Mouse (Mus musculus) naive thymus-derived CD4-positive, alpha-beta T cell, adult 2 months (primary cell): ENCODE data around the gene Trub2.
A peak's percentile ranks its signal among the peaks of the same experiment; 100 is the strongest.

Experiments used
- DNase-seq: peaks from one replicate; pipeline ENCODE4 v3.0.0-alpha.2; 2011; ENCODE audit warnings: low read depth

Trub2 gene

GRCm38 (mm10) chr2:29773323-29773722 lies 15.0 kb downstream of the Trub2 start:
- DNase-seq = no peak

DNA sequence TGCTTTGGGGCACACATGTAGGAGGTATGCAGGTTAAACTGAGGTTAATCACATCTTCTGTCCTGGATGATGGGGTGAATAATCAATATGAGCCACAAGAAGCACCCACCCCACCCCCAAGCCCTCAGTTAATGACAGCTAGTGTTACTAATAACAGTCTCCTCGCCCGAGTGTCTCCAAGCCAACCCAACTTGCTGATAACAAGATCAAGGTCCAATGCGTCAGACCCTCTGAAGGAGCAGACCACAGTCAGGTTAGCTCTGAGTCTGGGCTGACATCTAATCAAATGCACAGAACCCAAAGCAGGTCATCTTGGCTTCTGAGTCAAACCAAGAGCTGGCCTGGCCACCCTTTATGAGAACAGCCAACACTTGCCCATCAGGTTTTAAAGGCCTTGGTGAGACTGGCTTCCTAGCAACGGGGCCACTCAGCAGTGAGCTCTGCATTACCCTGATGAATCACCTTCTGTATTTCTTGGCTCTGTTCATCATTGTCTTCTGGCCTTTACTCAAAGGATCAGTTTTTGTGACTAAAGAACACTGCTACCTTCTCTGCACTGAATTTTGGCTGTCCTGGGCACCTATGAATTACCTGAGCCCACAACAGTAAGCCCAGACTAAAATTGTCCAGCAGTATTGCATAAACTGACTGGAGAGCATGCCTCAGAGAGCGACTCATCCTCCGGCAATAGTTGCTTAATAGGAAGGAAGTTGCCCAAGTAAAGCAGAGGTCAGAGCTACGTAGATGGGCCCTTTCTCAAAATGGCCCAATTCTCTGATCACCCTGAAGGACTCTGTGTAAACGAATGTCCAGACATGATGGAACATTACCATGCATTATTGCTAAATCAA lies 16.5 kb downstream of the Trub2 start:
- no peak for DNase-seq

DNA sequence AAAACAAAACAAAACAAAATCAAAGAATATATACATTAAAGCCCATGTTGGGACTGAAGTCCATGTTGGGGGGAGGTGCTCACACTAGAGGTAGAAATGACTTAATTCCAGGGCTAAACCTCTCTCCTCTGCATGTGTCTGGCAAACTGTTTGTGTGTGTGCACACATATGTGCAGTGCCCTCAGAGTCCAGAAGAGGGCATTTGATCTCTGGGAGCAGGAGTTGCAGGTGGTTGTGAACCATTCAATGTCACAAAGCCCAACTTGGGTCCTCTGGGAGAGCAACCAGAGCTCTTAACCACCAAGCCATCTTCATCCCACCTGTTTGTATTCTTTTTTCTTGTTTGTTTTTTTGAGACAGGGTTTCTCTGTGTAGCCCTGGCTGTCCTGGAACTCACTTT lies 18.1 kb downstream of the Trub2 start:
- no peak for DNase-seq

DNA sequence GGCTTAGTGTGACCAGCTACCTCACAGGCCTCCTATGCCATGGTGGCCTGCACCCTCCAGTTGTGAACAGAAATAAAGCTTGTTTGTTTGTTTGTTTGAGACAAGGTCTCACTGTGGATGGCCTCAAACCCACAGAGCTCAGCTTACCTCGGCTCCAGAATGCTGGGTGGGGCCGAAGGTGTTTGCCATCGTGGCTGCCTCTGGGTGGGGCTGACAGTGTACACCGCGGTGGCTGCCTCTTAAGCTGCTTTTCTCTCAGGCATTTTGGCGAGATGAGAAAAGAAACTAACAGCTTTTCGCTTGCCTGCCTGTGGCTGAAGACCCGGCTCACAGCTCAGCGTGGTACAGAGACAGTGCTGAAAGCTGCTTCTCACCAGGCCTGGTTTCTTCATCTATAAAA lies 19.4 kb downstream of the Trub2 start:
- no peak for DNase-seq

DNA sequence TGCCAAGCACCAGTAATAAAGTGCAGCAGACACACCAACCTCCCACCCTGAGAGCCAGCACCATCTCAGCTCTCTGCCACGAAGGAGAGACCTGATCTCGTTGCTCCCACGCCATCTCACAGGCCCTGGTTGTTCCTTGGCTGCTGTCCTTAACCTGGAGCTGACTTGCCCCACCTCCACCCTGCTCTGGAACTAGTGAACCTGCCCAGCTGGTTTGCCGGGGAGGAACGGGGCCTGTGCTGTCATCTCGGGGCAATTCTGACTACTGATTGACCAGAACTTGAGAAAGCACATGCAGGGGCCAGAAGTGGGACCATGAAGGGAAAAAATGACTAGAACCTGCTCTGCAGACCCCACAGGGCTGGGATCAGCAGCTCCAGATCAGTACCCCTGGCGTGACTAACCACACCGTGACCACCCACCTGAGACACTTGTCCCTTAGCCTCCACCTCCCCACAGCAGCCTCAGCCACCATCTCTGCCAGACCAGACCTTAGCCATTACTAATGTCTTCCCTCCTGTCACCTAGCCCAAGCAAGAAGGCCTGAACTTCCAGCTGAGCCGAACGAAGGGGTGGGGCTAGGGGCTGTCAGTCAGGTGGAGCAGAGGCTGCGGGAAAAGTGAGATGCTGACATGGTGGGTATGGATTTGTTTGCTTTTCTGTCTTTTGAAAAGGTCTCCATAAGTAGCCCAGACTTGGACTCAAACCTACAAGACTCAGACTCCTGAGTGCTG lies 20.2 kb downstream of the Trub2 start:
- no peak for DNase-seq

DNA sequence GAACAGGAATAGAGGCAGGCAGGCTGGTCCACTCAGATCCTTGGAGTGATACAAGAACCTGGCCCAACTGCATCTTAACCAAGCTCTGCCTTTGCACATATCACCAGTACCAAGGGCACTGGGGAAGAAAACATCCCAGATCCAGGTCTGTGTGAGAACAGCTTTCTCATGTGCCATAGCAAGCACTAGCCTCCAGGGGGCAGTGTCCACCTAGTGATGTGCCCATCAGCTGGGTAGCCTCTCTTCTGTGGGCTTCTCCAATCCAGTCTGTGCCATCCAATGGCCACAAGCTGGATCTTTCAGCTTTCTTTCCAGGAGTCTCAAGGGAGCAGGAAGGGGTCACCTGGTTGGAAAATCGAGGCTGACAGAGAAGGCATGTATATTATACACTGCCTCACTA lies 23.5 kb downstream of the Trub2 start:
- DNase-seq = peak; percentile 73

DNA sequence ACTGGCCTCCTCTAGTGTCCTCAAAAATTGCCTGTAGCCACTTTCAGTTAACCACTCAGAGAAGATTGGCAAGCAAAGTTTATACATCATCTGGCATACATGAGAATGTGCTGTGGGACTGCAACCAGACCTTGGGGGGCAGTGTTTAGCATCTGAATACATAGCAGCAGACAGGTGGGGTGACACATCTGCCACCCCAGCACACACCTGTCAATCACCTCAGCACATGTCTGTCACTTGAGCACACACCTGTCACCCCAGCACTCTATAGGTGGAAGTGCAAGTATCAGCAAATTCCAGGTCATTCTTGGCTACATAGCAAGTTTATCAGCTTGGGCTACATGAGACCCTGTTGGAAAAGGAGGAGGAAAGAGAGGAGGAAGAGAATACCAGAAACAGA lies 32.6 kb downstream of the Trub2 start:
- DNase-seq = no peak

- no peak for DNase-seq
Observed at GRCm38 (mm10) chr2:29752397-29752796, 35.9 kb downstream of the Trub2 start.

DNA sequence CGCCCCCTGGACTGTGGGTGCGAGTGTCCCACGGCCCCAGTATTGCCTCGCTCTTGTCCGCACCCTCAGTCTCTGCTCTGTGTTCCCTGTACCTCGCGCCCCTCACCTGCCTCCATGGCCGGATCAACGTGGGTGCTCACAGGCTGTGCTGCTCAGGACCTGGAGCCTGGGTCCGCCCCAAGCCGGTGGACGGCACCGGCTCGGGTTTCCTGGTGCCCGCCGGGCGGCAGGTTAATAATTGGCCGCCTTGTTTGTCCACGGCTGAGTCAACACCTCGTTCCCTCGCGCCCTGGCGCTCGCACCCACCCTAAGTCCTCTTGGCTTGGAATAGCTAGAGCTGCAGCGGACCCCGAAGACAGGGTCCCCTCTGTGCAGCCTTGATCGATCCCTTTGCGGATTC lies 36.8 kb downstream of the Trub2 start, which contains the start of gene Gm13420:
Gene Gm13420, minus strand, starts transcription at position 189 of the 400 bp plus-strand sequence.
- no peak for DNase-seq

DNA sequence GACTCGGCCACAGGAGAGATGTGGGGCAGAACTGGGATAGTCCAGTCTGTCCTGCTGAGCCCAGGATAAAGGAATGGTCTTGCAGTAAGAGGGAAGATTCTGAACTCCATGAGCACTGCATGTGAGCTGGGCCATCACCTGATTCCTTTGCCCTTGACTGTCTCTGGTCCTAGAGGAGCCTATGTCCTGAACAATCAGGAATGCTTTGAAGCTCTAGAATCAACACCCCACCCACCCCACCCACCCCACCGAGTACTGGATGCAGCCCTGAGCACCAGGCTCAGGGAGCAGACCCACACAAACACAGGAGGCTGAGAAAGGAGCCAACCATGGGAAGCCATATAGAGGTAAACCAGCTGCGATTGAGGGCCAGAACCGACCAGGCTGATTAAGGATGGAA lies 39.8 kb downstream of the Trub2 start:
- no peak for DNase-seq

DNA sequence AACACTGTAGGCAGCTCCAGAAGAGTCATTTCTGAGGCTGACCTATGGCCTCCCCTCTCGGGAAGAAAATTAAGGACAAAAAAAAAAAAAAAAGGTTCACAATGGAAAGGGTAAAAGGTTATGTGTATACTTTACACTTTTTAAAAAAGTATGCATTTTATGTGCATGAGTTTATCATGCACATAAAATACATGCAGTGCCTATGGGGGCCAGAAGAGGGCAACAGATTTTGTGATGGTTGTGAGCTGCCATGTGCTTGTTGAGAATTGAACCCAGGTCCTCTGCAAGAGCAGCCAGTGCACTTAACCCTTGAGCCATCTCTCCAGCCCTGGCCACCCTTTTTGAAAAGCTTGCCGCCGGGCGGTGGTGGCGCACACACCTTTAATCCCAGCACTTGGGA lies 40.5 kb downstream of the Trub2 start:
- peak; percentile 30 for DNase-seq

GRCm38 (mm10) chr2:29747188-29747782 lies 41.0 kb downstream of the Trub2 start:
- no peak for DNase-seq

- no peak for DNase-seq
Observed at GRCm38 (mm10) chr2:29744256-29744655, 44.0 kb downstream of the Trub2 start.

GRCm38 (mm10) chr2:29741207-29741606 lies 47.1 kb downstream of the Trub2 start:
- no peak for DNase-seq

- no peak for DNase-seq
Observed at GRCm38 (mm10) chr2:29739368-29739767, 48.9 kb downstream of the Trub2 start.

- no peak for DNase-seq
Observed at GRCm38 (mm10) chr2:29738799-29739198, 49.5 kb downstream of the Trub2 start.

- DNase-seq = no peak
Observed at GRCm38 (mm10) chr2:29737209-29737925, 50.9 kb downstream of the Trub2 start.

GRCm38 (mm10) chr2:29735708-29736107 lies 52.6 kb downstream of the Trub2 start:
- no peak for DNase-seq

DNA sequence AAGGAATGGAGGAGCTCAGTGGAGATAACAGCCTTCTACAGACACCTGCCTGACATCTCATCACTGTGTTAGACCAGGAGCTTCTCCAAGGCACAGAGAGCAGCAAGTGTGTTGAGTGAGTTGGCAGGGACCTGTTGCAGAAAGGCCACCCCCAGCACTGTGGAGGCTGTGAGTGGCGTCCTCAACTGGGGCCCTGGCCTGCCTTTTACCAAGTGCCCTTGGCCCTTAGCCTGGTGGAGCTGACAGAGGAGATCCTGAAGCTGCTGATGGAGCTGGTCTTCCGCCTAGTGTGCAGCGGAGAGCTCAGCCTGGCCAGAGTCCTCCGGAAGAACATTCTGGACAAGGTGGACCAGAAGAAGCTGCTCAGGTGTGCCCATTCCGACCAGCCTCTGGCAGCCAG lies 55.0 kb downstream of the Trub2 start:
- DNase-seq = no peak

GRCm38 (mm10) chr2:29732559-29732958 lies 55.7 kb downstream of the Trub2 start:
- DNase-seq = no peak

DNA sequence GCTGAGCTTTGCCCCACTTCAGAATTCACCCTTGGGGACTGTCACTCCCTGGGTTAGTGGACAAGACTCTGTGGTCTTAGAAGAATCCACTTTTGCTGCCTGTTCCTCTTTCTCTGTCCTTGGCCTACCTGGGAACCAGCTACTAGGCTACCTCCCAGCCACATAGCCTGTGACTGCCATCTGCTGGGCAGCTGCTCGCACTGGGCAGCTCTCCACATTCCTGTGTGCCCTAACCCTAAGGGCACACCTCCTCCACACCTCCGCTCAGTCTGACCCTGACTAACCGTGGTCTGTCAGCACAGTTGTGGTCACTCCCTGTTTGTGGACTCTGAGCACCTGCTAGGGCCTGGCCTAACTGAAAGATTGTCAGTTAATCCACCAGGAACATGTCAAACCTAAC lies 56.8 kb downstream of the Trub2 start:
- DNase-seq = peak; percentile 36

- DNase-seq = no peak
Observed at GRCm38 (mm10) chr2:29729500-29729899, 58.8 kb downstream of the Trub2 start.
